Mouse (Mus musculus) left cerebral cortex, postnatal 14 days (tissue): Measurements from ENCODE around the gene Macrod2. TPM values are rescaled to one million over a fixed set of nuclear protein-coding genes. Genes with fewer than 3 reads are reported as not detected.

Experiments
- DNase-seq, 2 experiments: peaks; one replicate each; pipeline ENCODE4 v3.0.0; 2021 to 2022; ENCODE audit warnings: low spot score in 2 of 2, mixed read lengths in 1 of 2
- intact Hi-C: fragments of 180-260 bp; cut with DNase I; formaldehyde crosslinking; loops from one replicate; pipeline ENCODE4 v1.15.1; 2025
- total RNA-seq, 2 experiments: library from RNA; stranded (reverse); gene quantifications; 2 replicates each; pipeline ENCODE4 v1.2.3; 2021

The Macrod2 gene
- total RNA-seq, 2 experiments from 2014 or later = 52.7 to 55.7 TPM

DNA sequence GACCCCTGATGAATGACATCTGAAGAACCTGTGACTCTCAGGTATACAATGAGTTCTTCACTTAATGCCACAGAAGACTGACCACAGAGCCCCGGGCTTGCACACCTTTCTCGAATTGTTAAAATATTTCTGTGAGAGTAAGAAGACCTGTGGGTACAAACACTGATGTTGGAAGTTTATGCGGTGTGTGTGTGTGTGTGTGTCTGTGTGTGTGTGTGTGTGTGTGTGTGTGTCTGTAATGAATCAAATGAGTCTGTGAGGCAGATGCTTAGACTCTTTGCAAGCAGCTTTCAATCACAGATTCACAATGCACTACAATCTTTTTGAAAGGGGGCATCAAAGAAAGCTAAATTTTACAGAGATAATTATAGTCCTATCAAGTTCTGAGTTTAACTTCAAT is 822.8 kb downstream of the Macrod2 start:
- no peak for DNase-seq
- intact Hi-C loops = no loop called here

DNA sequence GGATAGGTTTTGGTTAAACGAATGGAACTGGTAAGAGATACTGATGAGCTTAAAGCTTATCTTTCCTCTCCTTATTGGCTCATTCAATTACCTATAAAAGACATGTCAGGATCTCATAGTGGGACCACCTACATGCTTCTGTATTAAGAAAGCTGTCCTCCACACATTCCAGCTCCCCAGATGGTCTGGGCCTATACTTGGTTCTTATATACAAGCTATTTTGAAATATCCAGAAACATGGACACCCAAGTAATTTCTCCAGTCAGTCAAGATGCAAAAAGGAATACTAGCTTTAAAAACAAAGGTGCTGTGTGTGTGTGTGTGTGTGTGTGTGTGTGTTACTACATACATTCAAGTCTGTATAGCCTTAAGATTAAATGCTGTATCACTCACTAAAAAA is 833.7 kb downstream of the Macrod2 start:
- intact Hi-C loops = no loop called here
- DNase-seq = peak in 1 of 2 experiments; percentile 15

DNA sequence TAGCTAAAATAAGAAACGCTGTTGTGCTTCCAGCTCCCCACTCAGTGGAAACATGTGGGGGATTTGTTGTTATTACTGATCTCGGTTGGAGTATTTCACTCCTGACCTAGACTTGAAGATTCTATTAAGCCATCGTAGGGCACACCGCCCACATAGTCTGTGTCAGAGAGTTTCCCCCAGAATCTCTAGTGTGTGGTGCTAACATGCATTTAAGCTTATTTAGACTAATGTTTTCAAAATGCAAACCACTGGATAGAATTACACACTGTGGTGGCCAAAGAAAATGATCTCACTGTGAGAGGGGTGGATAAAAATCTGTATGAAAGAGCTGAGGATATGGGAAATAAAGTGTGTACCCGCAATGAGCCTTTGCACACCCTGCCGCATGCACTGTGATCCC is 834.7 kb downstream of the Macrod2 start:
- no peak for DNase-seq
- intact Hi-C loops = no loop called here

DNA sequence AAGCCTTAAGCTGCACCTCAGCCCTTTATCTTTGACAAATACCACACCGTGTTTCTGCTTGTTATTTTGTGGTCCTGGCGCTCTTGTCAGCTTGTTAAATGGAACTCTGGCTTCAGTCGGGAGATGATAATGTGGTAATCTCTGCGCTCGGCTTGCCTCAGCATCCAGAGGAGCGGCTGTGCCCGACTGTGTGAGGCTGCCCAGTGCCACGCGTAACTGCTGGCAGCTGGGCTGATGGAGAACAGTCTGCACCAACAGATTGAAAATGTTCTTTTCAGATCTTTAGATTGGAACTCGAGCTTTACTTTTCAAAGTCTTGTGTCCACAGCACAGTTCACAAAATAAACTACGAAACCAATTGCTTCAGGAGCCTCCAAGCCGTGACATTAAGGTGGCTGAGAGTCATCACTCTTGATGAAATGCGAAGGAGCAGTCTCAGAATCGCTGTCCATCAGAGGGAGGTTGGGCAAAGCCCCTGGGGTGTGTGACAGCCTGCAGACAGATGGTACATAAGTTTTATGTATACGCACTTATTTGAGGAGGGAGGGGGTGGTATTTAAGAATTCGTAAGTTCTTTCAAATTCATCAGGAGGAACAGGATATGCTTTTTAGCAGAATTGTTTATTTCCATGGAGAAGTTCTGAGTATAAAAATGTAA is 836.0 kb downstream of the Macrod2 start:
- intact Hi-C loops = no loop called here
- peak; percentile 26 to 40 for DNase-seq

DNA sequence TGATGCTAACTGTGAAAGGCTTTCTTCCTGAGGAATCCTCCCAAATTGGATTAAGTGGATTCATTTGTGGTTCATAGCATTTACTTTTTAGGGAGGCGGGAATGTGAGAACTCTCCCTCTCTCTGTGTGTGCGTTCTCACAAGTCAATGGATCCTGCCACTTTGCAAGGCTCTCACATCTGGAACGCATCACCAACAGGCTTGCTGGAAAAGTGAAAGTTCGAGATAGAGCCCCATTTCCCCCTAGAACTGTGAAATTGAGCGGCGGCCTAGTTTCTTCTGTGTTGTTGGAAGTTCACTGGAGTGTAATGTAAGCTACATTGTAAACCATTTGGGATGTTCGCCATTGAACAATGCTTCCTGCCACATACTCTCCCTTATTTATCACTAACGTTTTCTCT is 839.2 kb downstream of the Macrod2 start:
- DNase-seq = no peak
- intact Hi-C loops = no loop called here

DNA sequence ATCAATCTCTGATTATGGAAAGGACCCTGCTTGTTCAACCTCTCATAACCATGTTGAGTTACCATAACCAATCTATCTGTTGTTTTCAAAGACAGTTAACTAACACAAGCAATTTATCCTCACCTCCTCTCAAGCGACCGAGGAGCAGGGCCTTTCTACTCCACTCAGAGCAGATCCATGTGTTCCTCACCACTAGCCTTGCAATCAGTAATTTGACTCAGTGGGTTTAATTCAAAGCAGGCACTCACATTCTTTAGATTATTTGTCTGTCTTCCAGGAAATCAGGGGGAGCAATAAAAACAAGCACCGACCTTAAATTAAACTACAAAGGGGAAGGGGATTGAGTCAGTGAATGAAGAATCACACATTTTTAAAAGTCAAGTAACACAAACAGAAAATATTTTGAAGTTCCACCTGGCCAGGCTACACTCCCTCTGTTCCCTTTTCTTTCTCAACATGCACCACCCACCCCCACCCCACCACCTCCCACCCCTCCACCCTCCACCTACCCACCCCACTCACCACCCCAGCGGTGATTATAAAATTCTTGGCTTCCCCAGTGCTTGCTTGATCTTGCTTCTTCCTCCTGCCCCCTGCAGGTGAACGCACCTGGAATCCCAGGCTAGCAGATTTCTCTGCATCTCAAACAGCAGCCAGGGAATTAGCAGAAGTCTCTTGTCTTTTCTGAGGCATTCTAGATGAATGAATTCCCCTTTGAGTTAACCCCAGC is 839.8 kb downstream of the Macrod2 start:
- intact Hi-C loops = no loop called here

DNA sequence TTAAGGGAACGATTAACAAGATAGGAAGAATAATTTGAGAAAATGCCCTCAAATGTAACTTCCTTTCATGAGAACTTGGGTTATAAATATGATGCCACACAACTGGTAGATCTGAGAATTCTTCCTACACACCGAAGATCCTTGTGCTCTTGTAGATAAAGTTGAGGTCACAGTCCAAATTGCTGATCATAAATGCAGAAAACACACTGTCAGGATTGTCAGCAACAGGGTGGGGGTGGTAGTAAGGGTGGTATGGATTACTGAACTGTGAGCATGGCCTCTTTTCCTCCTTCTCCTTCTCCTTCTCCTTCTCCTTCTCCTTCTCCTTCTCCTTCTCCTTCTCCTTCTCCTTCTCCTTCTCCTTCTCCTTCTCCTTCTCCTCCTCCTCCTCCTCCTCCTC is 852.6 kb downstream of the Macrod2 start:
- no peak for DNase-seq
- intact Hi-C loops = no loop called here

More for the DNA sequence above, 839.8 kb downstream of the Macrod2 start:
- no peak for DNase-seq

DNA sequence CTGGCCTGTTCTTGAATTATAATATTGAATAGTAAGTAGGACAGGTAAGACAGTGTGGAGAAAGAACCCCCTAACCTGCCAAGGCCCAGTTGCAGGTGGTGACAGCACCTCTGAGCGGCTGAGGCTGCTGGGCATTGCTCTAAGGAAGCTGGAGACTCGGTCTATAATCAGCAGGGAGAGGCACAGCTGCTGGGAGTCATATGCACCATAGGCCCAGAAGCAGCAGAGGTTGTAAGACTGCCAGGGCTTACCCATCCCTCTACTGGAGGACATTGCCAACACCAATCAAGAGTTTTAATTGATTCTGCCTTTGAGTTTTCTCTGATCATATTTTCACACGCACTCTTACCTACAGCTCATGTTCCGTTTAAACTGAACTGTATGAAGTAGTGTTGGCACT is 869.5 kb downstream of the Macrod2 start:
- intact Hi-C loops = no loop called here
- DNase-seq = no peak

DNA sequence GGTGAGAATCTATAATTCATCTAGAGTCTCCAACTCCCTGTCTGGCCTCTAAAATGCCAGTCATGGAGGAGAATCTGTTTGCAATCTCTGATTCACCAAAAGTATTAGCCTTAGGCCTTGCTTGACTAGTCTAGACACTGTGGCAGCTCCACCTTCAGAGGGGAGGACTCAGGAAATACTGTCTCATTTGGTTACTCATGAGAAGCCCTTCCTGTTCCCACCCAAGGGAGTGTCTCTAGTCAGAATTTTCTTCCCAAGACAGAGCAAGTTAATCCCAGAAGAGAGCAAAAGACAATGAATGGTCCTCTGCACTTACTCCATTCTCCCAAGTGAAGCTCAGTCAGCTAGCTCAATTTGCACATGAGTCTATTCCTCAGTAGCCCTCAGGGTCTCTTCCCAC is 871.5 kb downstream of the Macrod2 start:
- intact Hi-C loops = no loop called here

DNA sequence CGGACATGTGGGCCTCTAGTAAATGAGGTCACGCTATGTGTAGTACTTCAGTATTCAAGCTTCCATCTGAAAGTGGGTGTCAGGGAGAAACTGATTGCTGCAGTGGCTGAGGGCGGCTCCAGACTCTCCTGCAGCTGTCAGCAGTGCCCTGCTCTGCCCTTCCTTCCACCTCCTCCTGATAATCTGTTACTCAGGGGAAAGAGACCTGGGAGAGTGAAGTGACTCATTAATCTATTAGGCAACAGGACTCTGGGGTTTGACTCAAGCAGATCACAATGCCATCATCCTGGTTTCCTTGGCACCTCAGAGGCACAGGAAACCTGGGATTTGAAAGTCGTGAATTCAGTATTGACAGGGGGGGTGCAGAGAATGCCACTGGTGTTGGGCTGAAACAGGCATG is 876.4 kb downstream of the Macrod2 start:
- intact Hi-C loops = no loop called here
- peak in 1 of 2 experiments; percentile 9 for DNase-seq

More for the DNA sequence above, 871.5 kb downstream of the Macrod2 start:
- no peak for DNase-seq

DNA sequence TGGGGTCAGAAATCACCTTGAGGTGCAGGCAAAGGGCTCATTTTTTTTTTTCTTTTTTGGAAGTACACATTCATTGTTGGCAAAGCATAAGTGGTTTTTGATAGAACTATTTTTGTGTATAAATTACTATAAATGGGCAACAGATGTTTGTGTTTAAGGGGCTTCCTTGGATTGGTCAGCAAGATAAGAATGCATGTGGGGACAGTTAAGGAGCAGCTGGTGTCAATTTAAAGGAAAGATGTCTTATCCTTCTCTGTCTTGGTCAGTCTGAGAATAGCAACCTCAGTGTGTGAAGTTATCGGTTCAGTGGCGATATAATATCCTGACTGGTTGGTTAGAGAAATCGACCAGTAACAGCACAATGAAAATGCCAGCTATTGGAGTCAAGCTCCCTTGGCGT is 877.9 kb downstream of the Macrod2 start:
- intact Hi-C loops = no loop called here
- DNase-seq = no peak

DNA sequence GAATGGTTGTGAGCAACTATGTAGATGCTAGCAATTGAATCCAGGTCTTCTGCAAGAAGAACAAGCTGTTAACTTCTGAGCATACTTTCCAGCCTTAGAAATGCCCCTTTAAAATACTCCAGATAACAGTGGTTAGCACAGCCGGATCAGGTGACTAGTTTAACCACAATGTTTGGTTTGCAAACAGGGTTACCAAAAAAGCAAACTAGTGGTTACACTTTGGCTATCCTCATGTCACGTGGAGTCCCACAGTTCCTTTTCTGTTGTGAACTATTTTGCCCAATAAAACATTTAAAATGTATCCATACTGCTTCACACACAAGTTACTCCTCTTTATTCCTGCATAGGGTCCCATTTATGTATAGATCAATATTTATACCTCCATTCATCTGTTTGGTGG is 879.2 kb downstream of the Macrod2 start:
- no peak for DNase-seq
- intact Hi-C loops = no loop called here

DNA sequence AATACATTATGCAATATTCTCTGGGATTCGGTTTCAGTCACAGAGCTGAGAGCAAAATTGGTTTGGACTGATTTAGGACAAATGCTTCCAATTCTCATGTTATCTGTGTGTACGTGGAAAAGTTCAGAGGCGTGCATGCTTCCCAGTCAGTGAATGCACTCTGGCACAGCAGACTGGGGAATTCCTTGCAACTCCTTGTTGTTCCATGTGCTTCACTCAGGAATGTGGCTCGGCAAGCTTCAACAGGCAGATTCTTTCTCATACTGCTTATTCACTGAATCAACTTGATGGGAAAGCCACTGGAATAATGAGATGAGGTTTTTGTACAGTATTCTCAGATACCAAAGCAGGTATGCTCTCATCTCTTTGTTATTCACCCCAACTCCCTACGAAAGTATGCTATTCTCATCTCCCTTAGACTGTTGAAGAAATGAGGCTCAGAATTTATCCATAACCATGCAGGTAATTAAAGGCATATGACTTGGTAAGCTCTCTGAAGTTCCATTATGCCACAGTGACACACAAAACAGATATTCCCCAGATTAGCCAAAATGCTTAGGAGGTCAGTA is 884.1 kb downstream of the Macrod2 start:
- intact Hi-C loops = no loop called here

DNA sequence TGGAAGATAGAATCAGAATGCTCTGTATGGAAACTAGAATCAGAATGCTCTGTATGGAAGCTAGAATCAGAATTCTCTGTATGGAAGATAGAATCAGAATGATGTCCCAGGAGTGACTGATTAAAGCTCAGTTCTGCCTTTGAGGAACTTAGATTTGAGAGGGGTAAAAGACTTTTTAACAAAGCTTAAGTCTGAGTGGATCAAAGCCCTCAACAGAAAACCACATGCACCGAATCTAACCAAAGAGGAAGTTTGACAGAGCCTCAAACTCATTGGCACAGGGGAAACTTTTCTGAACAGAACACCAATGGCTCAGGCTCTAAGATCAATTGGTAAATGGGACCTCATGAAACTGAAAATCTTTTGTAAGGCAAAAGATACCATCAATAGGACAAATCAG is 885.7 kb downstream of the Macrod2 start:
- no peak for DNase-seq
- intact Hi-C loops = no loop called here

More for the DNA sequence above, 884.1 kb downstream of the Macrod2 start:
- no peak for DNase-seq

DNA sequence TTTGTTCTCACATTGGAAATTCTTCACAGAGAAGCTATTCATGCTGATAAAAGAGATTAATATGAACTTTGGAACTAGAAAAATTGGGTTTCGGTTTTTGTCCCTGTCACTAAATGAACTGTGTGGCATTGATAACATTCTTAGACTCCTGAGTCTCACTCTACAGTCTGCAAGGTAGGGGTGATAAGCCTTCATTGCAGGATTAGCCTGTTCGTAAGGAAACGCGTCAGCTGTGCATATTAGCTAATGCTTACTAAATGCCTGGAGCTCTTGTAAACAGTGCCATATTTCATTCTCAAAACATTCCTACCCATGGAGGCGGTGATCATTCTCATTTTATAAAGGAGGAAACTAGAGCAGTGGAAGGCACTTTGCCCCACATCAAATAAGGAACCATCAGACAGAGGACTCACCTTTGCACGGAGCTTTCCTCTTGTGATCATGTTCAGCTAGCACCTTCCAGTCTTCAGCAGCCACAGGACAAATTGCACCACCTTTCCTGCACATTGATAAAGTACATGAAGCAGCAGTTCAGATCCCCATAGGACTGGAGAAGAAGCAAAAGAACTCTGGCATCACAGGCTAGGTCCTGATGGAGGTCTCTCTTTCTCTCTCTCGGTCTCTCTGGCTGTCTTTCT is 891.1 kb downstream of the Macrod2 start:
- intact Hi-C loops = no loop called here
- DNase-seq = no peak

DNA sequence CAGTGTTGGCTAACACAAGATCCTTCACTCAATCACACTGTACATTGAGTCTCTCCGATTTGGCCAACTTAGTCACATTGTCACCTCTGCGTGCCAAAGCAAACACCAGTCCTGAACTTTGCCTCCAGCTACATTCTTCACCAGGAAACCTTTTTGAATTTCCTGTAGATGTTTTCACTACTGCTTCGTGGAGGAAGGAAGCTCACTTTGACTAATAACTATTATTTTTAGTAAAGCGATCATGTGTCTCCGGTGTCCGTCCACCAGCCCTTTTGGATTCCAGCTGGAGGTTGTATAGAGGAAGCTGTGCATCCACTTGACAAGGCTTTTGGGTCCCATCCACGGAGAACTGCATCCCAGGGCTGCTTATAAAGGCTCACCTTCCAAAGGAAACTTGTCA is 893.4 kb downstream of the Macrod2 start:
- DNase-seq = no peak
- intact Hi-C loops = no loop called here

DNA sequence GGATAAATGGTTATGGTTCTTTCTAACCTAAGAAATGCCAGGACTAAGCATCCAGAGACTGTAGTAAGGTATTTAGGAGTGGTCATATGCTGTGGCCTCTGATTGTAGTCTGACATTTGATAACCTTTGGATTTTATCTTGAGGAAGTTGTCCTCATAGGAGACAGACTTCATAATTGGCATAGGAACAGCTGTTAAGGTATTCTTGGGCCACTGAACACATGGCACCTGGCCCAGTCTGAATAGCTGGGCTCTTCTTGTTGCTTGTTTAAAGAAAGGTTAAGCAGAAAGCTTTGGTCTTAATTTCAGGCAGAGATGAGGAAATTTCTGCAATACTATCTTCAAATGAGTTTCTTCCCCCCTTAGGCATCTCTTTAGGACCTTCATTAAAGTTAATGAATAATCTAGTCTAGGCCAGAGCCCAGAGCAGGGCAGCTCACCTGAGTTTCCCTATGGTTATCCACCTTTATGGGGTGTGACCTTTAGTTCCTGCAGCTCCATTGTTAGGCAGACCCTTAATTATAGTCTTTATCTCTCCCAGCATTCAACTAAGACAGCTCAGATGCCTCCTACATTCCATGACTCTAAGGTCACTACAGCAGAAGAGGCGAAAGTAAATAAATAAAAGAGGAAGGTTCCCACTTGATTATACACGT is 894.1 kb downstream of the Macrod2 start:
- intact Hi-C loops = no loop called here
- no peak for DNase-seq

DNA sequence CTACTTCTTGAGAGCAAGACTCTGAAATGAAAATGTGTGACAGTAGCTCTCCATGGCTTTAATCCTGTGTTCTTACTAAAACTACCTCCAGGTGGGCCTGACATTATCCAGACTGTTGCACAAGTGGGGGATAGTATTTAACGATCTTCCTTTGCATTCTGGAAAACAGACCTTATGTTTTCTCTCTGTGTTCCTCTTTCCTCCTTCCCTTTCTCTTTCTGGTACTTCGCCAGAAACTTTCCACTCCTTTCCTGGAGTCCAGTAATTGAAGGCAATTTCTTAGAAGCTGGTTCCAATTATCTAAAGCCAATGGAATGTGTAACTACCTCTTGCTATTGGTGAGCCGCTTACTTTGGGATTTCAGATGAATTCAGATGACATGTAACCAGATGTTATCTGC is 897.7 kb downstream of the Macrod2 start:
- no peak for DNase-seq
- intact Hi-C loops = no loop called here

DNA sequence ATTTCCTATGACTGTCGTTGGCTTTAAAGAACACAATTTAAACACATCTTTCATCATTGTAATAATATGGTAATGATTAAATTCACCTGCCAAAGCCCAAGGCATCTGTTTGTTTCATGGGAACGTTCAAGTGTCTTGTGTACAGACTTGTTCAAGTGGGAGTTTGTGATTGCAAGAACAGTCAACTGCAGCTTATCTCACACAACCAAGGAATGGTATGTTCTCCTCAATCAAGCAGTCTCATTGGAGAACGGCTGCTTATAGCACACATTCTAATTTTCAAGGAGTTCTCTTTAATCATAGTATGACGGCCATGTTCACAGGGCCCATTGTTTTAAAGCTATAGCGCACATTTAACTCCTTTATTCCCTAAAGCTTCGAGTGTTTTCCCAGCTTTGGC is 904.1 kb downstream of the Macrod2 start:
- DNase-seq = no peak
- intact Hi-C loops = no loop called here

DNA sequence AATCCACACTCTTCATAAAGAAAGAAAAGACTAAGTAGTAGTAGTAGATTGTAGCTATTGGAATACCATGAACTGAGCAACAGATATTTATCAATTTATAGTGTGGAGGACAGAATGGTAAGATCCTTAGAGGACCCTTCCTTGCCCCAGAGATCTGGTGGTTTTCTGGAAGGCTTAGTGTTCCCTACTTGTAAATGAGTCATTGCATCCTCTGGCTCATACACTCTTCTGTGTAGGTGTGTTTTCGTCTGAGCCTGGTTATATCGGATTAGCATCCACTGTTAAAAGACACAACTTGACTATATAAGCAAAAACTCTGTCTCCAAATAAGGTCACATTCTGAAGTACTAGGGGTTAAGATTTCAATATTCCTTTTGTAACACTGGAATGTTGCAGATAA is 905.9 kb downstream of the Macrod2 start:
- DNase-seq = no peak
- intact Hi-C loops = no loop called here
